In the genomic region with DNA sequence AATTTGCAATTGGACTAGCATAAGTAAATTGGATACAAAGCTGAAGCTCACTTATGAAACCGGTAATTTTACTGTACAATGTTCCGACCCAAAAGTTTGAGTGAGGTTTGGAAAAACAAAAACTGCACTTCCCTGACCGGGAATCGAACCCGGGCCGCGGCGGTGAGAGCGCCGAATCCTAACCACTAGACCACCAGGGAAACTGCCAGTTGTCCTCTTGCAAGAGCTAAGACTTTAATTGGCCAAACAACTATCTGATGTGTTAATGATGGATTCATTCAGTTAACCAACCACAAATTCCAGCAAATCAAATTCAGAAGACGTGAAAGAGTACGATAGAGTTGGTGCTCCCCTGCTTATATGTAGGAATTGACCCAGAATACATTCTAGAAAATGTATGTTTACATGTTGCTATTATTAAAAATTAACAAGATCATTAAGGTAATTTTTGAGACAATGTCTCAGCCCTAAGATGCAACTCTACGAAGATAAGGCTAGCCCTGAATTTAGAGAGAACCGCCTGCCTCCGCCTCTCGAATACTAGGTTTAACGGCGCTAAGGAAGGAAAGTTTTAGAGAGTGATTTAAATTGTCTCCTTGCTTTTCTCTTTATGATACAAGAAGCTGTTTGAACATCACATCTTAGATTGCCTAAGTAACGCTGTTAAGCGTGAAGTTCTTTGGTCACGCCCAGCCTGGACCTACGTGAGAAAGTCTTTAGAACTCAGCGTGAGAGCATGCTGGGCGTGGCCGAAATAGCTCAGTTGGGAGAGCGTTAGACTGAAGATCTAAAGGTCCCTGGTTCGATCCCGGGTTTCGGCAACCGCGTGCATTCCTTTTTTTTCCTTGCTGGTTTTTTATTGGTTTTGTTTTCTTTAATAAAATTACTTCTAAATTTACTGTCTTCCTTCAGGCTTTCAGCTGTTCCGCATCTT, we compare ENCODE assay signal across 8 mouse cellular contexts. TPM values are rescaled to one million over a fixed set of nuclear protein-coding genes. Genes with fewer than 3 reads are reported as not detected.
DNase-seq lines count a peak whose midpoint lies in the region; ATAC-seq lines count a peak whose summit lies in the region.

No protein-coding gene starts in this region.

- H3K36me3 ChIP-seq in hindbrain, embryonic 13.5 days = no peaks in the 10 kb centered on the region

- WGBS in hindbrain, embryonic 13.5 days = under 1% methylated on average over 32 of the region's 32 CpGs

- H3K27me3 ChIP-seq in hindbrain, embryonic 13.5 days = peaks cover 12% of the 10 kb centered on the region

- DNase-seq in NIH3T3 (ENCODE audit: low read depth) = peak; percentile 94
- DNase-seq in cerebellum, postnatal 10 days = peak; percentile 94 to 96
- DNase-seq in frontal cortex, postnatal 14 days (ENCODE audit: low spot score in 2 of 2) = peak; percentile 82 to 94
- DNase-seq in layer of hippocampus, postnatal 36 days = peak; percentile 91 to 95
- peak; percentile 92 for DNase-seq in lung, postnatal 25 days (ENCODE audit: low spot score)
- peak; percentile 88 for DNase-seq in retina, adult 2 months (ENCODE audit: low read depth, low spot score)
- DNase-seq in thymus, postnatal 36 days = peak; percentile 87 to 90

- peak overlapping the region; percentile 90 for H3K4me2 ChIP-seq in hindbrain, embryonic 13.5 days

- H3K4me1 ChIP-seq in hindbrain, embryonic 13.5 days (replicated peaks) = peaks cover 6% of the 10 kb centered on the region; the same call in 1 of the 2 replicates

- no peak overlapping the region for H3K27ac ChIP-seq in hindbrain, embryonic 13.5 days

- ATAC-seq in hindbrain, embryonic 13.5 days (ENCODE audit: low FRiP score) = peak; percentile 88

- H3K4me3 ChIP-seq in hindbrain, embryonic 13.5 days = peak overlapping the region; percentile 63

- H3K9me3 ChIP-seq in hindbrain, embryonic 13.5 days = no peaks in the 10 kb centered on the region

- peak overlapping the region; percentile 58 for H3K9ac ChIP-seq in hindbrain, embryonic 13.5 days

RNA-seq across cellular contexts. Expression of a gene that starts 15.3 kb away (rescaled TPM):
- polyA plus RNA-seq in hindbrain, embryonic 13.5 days (2015; fragmentation: Nextera tagmentation; extraction: Ambion mirVana) = not detected in 2 replicates
- total RNA-seq in layer of hippocampus, postnatal 36 days (2021) = not detected

RNA-seq across cellular contexts. Expression of a gene that starts 18.3 kb away (rescaled TPM):
- polyA plus RNA-seq in hindbrain, embryonic 13.5 days (2015; fragmentation: Nextera tagmentation; extraction: Ambion mirVana) = 82.6 and 82.9 TPM in 2 replicates
- 10 to 100 TPM; 37.3 to 41.1 TPM for total RNA-seq in layer of hippocampus, postnatal 36 days (2021)

RNA-seq across cellular contexts. Expression of a gene that starts 31.5 kb away (rescaled TPM):
- not detected in 2 replicates for polyA plus RNA-seq in hindbrain, embryonic 13.5 days (2015; fragmentation: Nextera tagmentation; extraction: Ambion mirVana)
- not detected for total RNA-seq in layer of hippocampus, postnatal 36 days (2021)

RNA-seq across cellular contexts. Expression of a gene that starts 49.6 kb away (rescaled TPM):
- polyA plus RNA-seq in hindbrain, embryonic 13.5 days (2015; fragmentation: Nextera tagmentation; extraction: Ambion mirVana) = 0.08 TPM in 1 of 2 replicates, not detected in the other
- total RNA-seq in layer of hippocampus, postnatal 36 days (2021) = not detected
